ENCODE assay signal across 23 mouse cellular contexts in the genomic region with DNA sequence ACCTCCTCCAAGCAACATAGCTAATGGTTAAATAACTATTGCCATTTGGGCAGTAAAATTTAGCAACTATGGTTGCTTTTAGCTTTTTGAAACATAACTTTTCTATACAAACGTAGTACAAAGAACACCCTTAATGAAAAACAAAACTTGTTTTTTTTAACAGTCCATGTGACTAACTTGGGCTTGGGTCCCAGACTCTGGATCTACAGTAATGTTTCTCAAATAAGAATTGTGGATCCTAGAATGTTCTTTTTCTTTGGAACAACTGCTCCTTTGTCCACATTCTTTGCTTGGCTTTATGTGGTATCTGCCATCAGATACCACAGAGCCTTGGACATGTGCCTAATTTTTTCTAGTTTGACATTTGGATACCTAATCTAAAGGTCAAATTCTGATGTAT.
DNase-seq lines count a peak whose midpoint lies in the region; ATAC-seq and TF ChIP-seq lines count a peak whose summit lies in the region.
"Had no signal": no experiment of that assay in that cellular context is flagged by ENCODE, and none has a peak within 500 bp of the region (broad histone marks: within the 10 kb centered on the region; RNA-seq: fewer than 3 reads in every experiment).

No protein-coding gene starts in this region.

- WGBS in forebrain, embryonic 16.5 days: 33% methylated on average over 1 of the region's 1 CpGs
- 88% methylated on average over 1 of the region's 1 CpGs for WGBS in forebrain, embryonic 11.5 days
- 67% methylated on average over 1 of the region's 1 CpGs for WGBS in heart, embryonic 16.5 days
- WGBS in limb, embryonic 14.5 days: 25% methylated on average over 1 of the region's 1 CpGs
- WGBS in kidney, embryonic 15.5 days: 58% methylated on average over 1 of the region's 1 CpGs

- no peak for TF ChIP-seq POLR2A in limb, embryonic 14.5 days (IDR thresholded peaks at IDR 0.05; ENCODE audit: borderline replicate concordance, extremely low read depth, insufficient read depth, insufficient read length)

- H3K27me3 ChIP-seq in forebrain, embryonic 16.5 days (replicated peaks; ENCODE audit: control insufficient read depth, insufficient read depth, low read length): no peaks in the 10 kb centered on the region
- no peaks in the 10 kb centered on the region for H3K27me3 ChIP-seq in forebrain, embryonic 11.5 days (ENCODE audit: control insufficient read depth, insufficient read depth, low read length)
- H3K27me3 ChIP-seq in heart, embryonic 16.5 days (ENCODE audit: control insufficient read depth, insufficient read depth, low read length): no peaks in the 10 kb centered on the region
- H3K27me3 ChIP-seq in limb, embryonic 14.5 days (ENCODE audit: control insufficient read depth, insufficient read depth, low read length): no peaks in the 10 kb centered on the region
- no peaks in the 10 kb centered on the region for H3K27me3 ChIP-seq in kidney, embryonic 15.5 days
- H3K27me3 ChIP-seq: hindbrain, embryonic 12.5 days; Patski had no signal

- H3K9me3 ChIP-seq in forebrain, embryonic 16.5 days (ENCODE audit: control insufficient read depth, low read length): no peaks in the 10 kb centered on the region
- no peaks in the 10 kb centered on the region for H3K9me3 ChIP-seq in forebrain, embryonic 11.5 days (ENCODE audit: control insufficient read depth, low read length)
- H3K9me3 ChIP-seq in heart, embryonic 16.5 days (replicated peaks; ENCODE audit: control insufficient read depth, low read length): no peaks in the 10 kb centered on the region
- no peaks in the 10 kb centered on the region for H3K9me3 ChIP-seq in limb, embryonic 14.5 days (ENCODE audit: control insufficient read depth, low read length)
- no peaks in the 10 kb centered on the region for H3K9me3 ChIP-seq in kidney, embryonic 15.5 days (replicated peaks)
- H3K9me3 ChIP-seq: hindbrain, embryonic 12.5 days; midbrain, embryonic 10.5 days had no signal

- no peak overlapping the region for H3K4me2 ChIP-seq in forebrain, embryonic 16.5 days (ENCODE audit: low read length)
- no peak overlapping the region for H3K4me2 ChIP-seq in forebrain, embryonic 11.5 days (ENCODE audit: low read depth, low read length, severe bottlenecking)
- H3K4me2 ChIP-seq in heart, embryonic 16.5 days (ENCODE audit: low read depth, low read length): no peak overlapping the region
- H3K4me2 ChIP-seq in limb, embryonic 14.5 days (replicated peaks; ENCODE audit: low read depth, low read length, severe bottlenecking): no peak overlapping the region
- no peak overlapping the region for H3K4me2 ChIP-seq in kidney, embryonic 15.5 days
- H3K4me2 ChIP-seq: hindbrain, embryonic 12.5 days had no signal

- H3K9ac ChIP-seq in forebrain, embryonic 16.5 days (replicated peaks; ENCODE audit: low read depth, low read length): no peak overlapping the region
- H3K9ac ChIP-seq in forebrain, embryonic 11.5 days (ENCODE audit: low read length): no peak overlapping the region
- no peak overlapping the region for H3K9ac ChIP-seq in heart, embryonic 16.5 days (ENCODE audit: low read length)
- H3K9ac ChIP-seq in limb, embryonic 14.5 days (ENCODE audit: low read depth, low read length, severe bottlenecking): no peak overlapping the region
- no peak overlapping the region for H3K9ac ChIP-seq in kidney, embryonic 15.5 days
- H3K9ac ChIP-seq: hindbrain, embryonic 12.5 days; liver, embryonic 14.5 days had no signal

- H3K4me1 ChIP-seq in forebrain, embryonic 16.5 days (replicated peaks; ENCODE audit: control insufficient read depth, insufficient read depth, low read length): peaks cover 9% of the 10 kb centered on the region
- H3K4me1 ChIP-seq in forebrain, embryonic 11.5 days (replicated peaks; ENCODE audit: control insufficient read depth, insufficient read depth, low read length): no peaks in the 10 kb centered on the region
- peaks cover 3% of the 10 kb centered on the region; the same call in 1 of the 2 replicates for H3K4me1 ChIP-seq in heart, embryonic 16.5 days (ENCODE audit: control insufficient read depth, insufficient read depth, low read length)
- H3K4me1 ChIP-seq in limb, embryonic 14.5 days (ENCODE audit: control insufficient read depth, insufficient read depth, low read length): peaks cover 21% of the 10 kb centered on the region
- H3K4me1 ChIP-seq in kidney, embryonic 15.5 days: 0 out of 2 replicates have a peak, but pooled peaks cover 5% of the 10 kb centered on the region
- H3K4me1 ChIP-seq: hindbrain, embryonic 12.5 days had no signal

- no peak for ATAC-seq in forebrain, embryonic 16.5 days
- ATAC-seq in forebrain, embryonic 11.5 days (replicated peaks; ENCODE audit: low FRiP score): no peak
- no peak for ATAC-seq in heart, embryonic 16.5 days (replicated peaks; ENCODE audit: extremely low read depth, insufficient read depth, low FRiP score)
- peak; percentile 26; the same call in 1 of the 2 replicates for ATAC-seq in limb, embryonic 14.5 days (ENCODE audit: low FRiP score, low read depth)
- no peak for ATAC-seq in kidney, embryonic 15.5 days (replicated peaks; ENCODE audit: low FRiP score)
- ATAC-seq: activated CD4-positive, CD25-positive, alpha-beta regulatory T cell, adult 4 months; Patski had no signal

- no peaks in the 10 kb centered on the region for H3K36me3 ChIP-seq in forebrain, embryonic 16.5 days (ENCODE audit: control insufficient read depth, insufficient read depth)
- H3K36me3 ChIP-seq in forebrain, embryonic 11.5 days (ENCODE audit: control insufficient read depth, insufficient read depth, low read length): no peaks in the 10 kb centered on the region
- no peaks in the 10 kb centered on the region for H3K36me3 ChIP-seq in heart, embryonic 16.5 days (ENCODE audit: control insufficient read depth, insufficient read depth)
- no peaks in the 10 kb centered on the region; the same call in 1 of the 2 replicates for H3K36me3 ChIP-seq in limb, embryonic 14.5 days (ENCODE audit: control insufficient read depth, insufficient read depth, low read length)
- H3K36me3 ChIP-seq in kidney, embryonic 15.5 days: no peaks in the 10 kb centered on the region
- H3K36me3 ChIP-seq: hindbrain, embryonic 12.5 days; midbrain, embryonic 10.5 days had no signal

- DNase-seq in forebrain, embryonic 11.5 days (ENCODE audit: low spot score): no peak
- no peak for DNase-seq in heart, postnatal 36 days
- peak; percentile 45 for DNase-seq in Muller cell, postnatal 12 days (ENCODE audit: inconsistent ontology term)
- peak; percentile 63 for DNase-seq in limb, embryonic 14.5 days (ENCODE audit: low spot score)
- DNase-seq: adrenal gland, postnatal 14 days; cerebellum, adult 11 months; cerebellum, postnatal 25 days; embryo, embryonic 11 days; gastrocnemius, adult 2 months; kidney, adult 8-10 months; kidney, postnatal 36 days; right cerebral cortex, postnatal 25 days; thymus, postnatal 36 days had no signal

- no peak overlapping the region for H3K4me3 ChIP-seq in forebrain, embryonic 16.5 days (replicated peaks; ENCODE audit: low read length)
- no peak overlapping the region for H3K4me3 ChIP-seq in forebrain, embryonic 11.5 days (ENCODE audit: low read depth, low read length)
- H3K4me3 ChIP-seq in heart, embryonic 16.5 days (ENCODE audit: low read length): no peak overlapping the region
- H3K4me3 ChIP-seq in limb, embryonic 14.5 days (replicated peaks; ENCODE audit: low read length): no peak overlapping the region
- H3K4me3 ChIP-seq in kidney, embryonic 15.5 days (replicated peaks): no peak overlapping the region
- H3K4me3 ChIP-seq: erythroblast, embryonic 14.5 days; gastrocnemius, adult 2 months; hindbrain, embryonic 12.5 days; midbrain, embryonic 10.5 days had no signal

- intact Hi-C loops in heart, postnatal 36 days (cut with DNase I): no loop called here

- H3K27ac ChIP-seq in forebrain, embryonic 16.5 days (ENCODE audit: low read length): peak overlapping the region; percentile 68
- no peak overlapping the region for H3K27ac ChIP-seq in forebrain, embryonic 11.5 days (ENCODE audit: low read depth, low read length)
- peak overlapping the region; percentile 64 for H3K27ac ChIP-seq in heart, embryonic 16.5 days (ENCODE audit: low read length)
- peak overlapping the region; percentile 52 for H3K27ac ChIP-seq in limb, embryonic 14.5 days (replicated peaks; ENCODE audit: low read depth, low read length)
- H3K27ac ChIP-seq in kidney, embryonic 15.5 days: no peak overlapping the region
- H3K27ac ChIP-seq: gastrocnemius, adult 2 months; hindbrain, embryonic 12.5 days; liver, embryonic 14.5 days; macrophage; midbrain, embryonic 10.5 days had no signal

Comparison
In these comparisons a context has a peak if more than half of its experiments do, and no peak if none do; other contexts are left out.
1. H3K27ac ChIP-seq: peak in forebrain, embryonic 16.5 days (single experiment), heart, embryonic 16.5 days (single experiment) and limb, embryonic 14.5 days (single experiment); none in forebrain, embryonic 11.5 days (single experiment) and kidney, embryonic 15.5 days (single experiment).
2. DNase-seq: peak in Muller cell, postnatal 12 days (single experiment) and limb, embryonic 14.5 days (single experiment); none in forebrain, embryonic 11.5 days (single experiment) and heart, postnatal 36 days (0 of 2).